Mouse (Mus musculus): ENCODE results near the gene Hoxa10.

GRCm38 (mm10) chr6:52264106-52264790 is 23.6 kb upstream of the Hoxa10 start:
- TF ChIP-seq CTCF (IDR thresholded peaks at IDR 0.05; ENCODE audit: low read depth): no peak
- no peak for TF ChIP-seq EP300 (IDR thresholded peaks at IDR 0.05; ENCODE audit: low read depth)

Data from liver, postnatal 0 days (tissue).